In genomic region chr16:50753612-50754389, GRCm38 (mm10) we compare ENCODE assay signal across 8 mouse cellular contexts.
A peak's percentile ranks its signal among the peaks of the same experiment; 100 is the strongest.
DNase-seq lines count a peak whose midpoint lies in the region; ATAC-seq lines count a peak whose summit lies in the region.

No protein-coding gene starts in this region.

- ATAC-seq in megakaryocyte progenitor cell, adult 5-6 weeks (replicated peaks; ENCODE audit: poor library complexity), result peak; percentile 62

- peak; percentile 80 for DNase-seq in 416B (ENCODE audit: low read depth)
- DNase-seq in adrenal gland, adult 2 months, result peak; percentile 88
- peak; percentile 23 to 49 for DNase-seq in gastrocnemius, postnatal 36 days
- DNase-seq in kidney, adult 9 months, result peak; percentile 67
- no peak for DNase-seq in layer of hippocampus, postnatal 10 days (ENCODE audit: low spot score in 2 of 2)
- no peak for DNase-seq in thymus, postnatal 36 days
- no peak for DNase-seq in right cerebral cortex, postnatal 25 days

- intact Hi-C loops in gastrocnemius, postnatal 36 days (cut with DNase I), result loop anchor here (5.0 kb wide), 1 partner anchor 372 kb away; no protein-coding TSS in a partner anchor

Comparison
In these comparisons a context has a peak if more than half of its experiments do, and no peak if none do; other contexts are left out.
1. DNase-seq: peak in 416B (single experiment), adrenal gland, adult 2 months (single experiment), gastrocnemius, postnatal 36 days (2 of 2) and kidney, adult 9 months (single experiment); none in layer of hippocampus, postnatal 10 days (0 of 2), thymus, postnatal 36 days (0 of 2) and right cerebral cortex, postnatal 25 days (single experiment).